Mouse (Mus musculus): Measurements from ENCODE around the gene Tmsb4x. TPM values are rescaled to one million over a fixed set of nuclear protein-coding genes. Genes with fewer than 3 reads are reported as not detected.

The Tmsb4x gene
- 2,723 and 3,717 TPM in 2 replicates for total RNA-seq (2015)
- total RNA-seq (2017): 1,582 and 2,074 TPM in 2 replicates

GRCm38 (mm10) chrX:167208978-167209754 is at the start of gene Tmsb4x:
Gene Tmsb4x (minus strand): TSS chrX:167209315.
- peak; percentile 64 for ATAC-seq (replicated peaks; ENCODE audit: poor library complexity)

GRCm38 (mm10) chrX:167241736-167242135 is 32.6 kb upstream of the Tmsb4x start:
- no peak for ATAC-seq (replicated peaks; ENCODE audit: poor library complexity)

GRCm38 (mm10) chrX:167239293-167239921 is 30.3 kb upstream of the Tmsb4x start:
- ATAC-seq (replicated peaks; ENCODE audit: poor library complexity): no peak

- ATAC-seq (replicated peaks; ENCODE audit: poor library complexity): peak; percentile 71
These were observed 24.1 kb upstream of the Tmsb4x start for GRCm38 (mm10) chrX:167233104-167233687.

- peak; percentile 47 for ATAC-seq (replicated peaks; ENCODE audit: poor library complexity)
These were observed 22.0 kb upstream of the Tmsb4x start for GRCm38 (mm10) chrX:167231150-167231549.

- no peak for ATAC-seq (replicated peaks; ENCODE audit: poor library complexity)
These were observed 20.7 kb upstream of the Tmsb4x start for GRCm38 (mm10) chrX:167229819-167230218.

- ATAC-seq (replicated peaks; ENCODE audit: poor library complexity): peak; percentile 75
These were observed 20.1 kb upstream of the Tmsb4x start for GRCm38 (mm10) chrX:167229206-167229605.

GRCm38 (mm10) chrX:167227756-167228155 is 18.6 kb upstream of the Tmsb4x start:
- ATAC-seq (replicated peaks; ENCODE audit: poor library complexity): no peak

- peak; percentile 74 for ATAC-seq (replicated peaks; ENCODE audit: poor library complexity)
These were observed 18.0 kb upstream of the Tmsb4x start for GRCm38 (mm10) chrX:167227138-167227537.

GRCm38 (mm10) chrX:167226570-167226969 is 17.5 kb upstream of the Tmsb4x start:
- no peak for ATAC-seq (replicated peaks; ENCODE audit: poor library complexity)

- no peak for ATAC-seq (replicated peaks; ENCODE audit: poor library complexity)
These were observed 3.6 kb upstream of the Tmsb4x start for GRCm38 (mm10) chrX:167212707-167213106.

GRCm38 (mm10) chrX:167211871-167212555 is 2.9 kb upstream of the Tmsb4x start:
- ATAC-seq (replicated peaks; ENCODE audit: poor library complexity): no peak

- ATAC-seq (replicated peaks; ENCODE audit: poor library complexity): peak; percentile 40
These were observed 1.2 kb upstream of the Tmsb4x start for GRCm38 (mm10) chrX:167210319-167210728.

GRCm38 (mm10) chrX:167209828-167210227 is 713 bp upstream of the Tmsb4x start:
- ATAC-seq (replicated peaks; ENCODE audit: poor library complexity): no peak

- ATAC-seq (replicated peaks; ENCODE audit: poor library complexity): peak; percentile 1; the same call in 1 of the 2 replicates
These were observed 652 bp downstream of the Tmsb4x start for GRCm38 (mm10) chrX:167208506-167208820.

- ATAC-seq (replicated peaks; ENCODE audit: poor library complexity): no peak
These were observed 1.2 kb downstream of the Tmsb4x start for GRCm38 (mm10) chrX:167207741-167208505.

GRCm38 (mm10) chrX:167205813-167206520 is 3.1 kb downstream of the Tmsb4x start:
- ATAC-seq (replicated peaks; ENCODE audit: poor library complexity): peak; percentile 47

- peak; percentile 60 for ATAC-seq (replicated peaks; ENCODE audit: poor library complexity)
These were observed 7.8 kb downstream of the Tmsb4x start for GRCm38 (mm10) chrX:167201365-167201764.

- ATAC-seq (replicated peaks; ENCODE audit: poor library complexity): peak; percentile 76
These were observed 13.9 kb downstream of the Tmsb4x start for GRCm38 (mm10) chrX:167195228-167195649.

- no peak for ATAC-seq (replicated peaks; ENCODE audit: poor library complexity)
These were observed 22.8 kb downstream of the Tmsb4x start for GRCm38 (mm10) chrX:167186306-167186705.

Measured in megakaryocyte progenitor cell, adult 5-6 weeks (primary cell).